Mouse (Mus musculus) lung, adult 2 months (tissue): ENCODE results near the gene She.

Experiments used
- CTCF ChIP-seq: fragments of 200-500 bp; IDR thresholded peaks from 2 replicates; pipeline ENCODE4 v1.5.1; 2011; ENCODE audit warnings: mild to moderate bottlenecking, low read length, control low read depth; ENCODE audit not compliant: insufficient read depth
- POLR2A ChIP-seq: fragments of 200-500 bp; IDR thresholded peaks from 2 replicates; pipeline ENCODE4 v1.6.1; 2011; ENCODE audit warnings: low read depth, mild to moderate bottlenecking, control low read depth, low read length, borderline replicate concordance; ENCODE audit errors: extremely low read depth

GRCm38 (mm10) chr3:89810841-89811240, 20.3 kb upstream of the She start:
- TF ChIP-seq POLR2A (no peak), CTCF (0 out of 2 replicates have a peak, but pooled peaks have one; percentile 7)
